Mouse (Mus musculus): ENCODE data around the gene Kdm8. TPM values are rescaled to one million over a fixed set of nuclear protein-coding genes. Genes with fewer than 3 reads are reported as not detected.

The Kdm8 gene
- polyA plus RNA-seq, 1 experiment from 2014 or later, result 5.2 TPM

DNA sequence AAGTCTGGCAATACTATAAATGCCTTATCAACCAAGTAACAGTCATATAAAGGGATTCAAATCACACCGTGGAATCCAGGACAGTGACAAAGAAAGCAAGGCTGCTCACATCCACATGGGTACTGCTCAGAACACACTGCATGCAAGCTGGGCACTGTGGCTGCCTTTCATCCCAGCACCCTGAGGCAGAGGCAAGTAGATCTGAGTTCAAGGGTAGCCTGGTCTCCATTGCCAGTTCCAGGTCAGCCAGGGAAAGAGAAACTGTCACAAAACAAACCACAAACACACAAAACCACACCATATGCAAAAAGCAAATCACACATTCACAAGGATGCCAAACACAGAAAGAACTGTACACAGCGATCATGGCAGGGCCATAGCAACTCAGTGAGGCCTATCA, 45.2 kb downstream of the Kdm8 start:
- 87% methylated on average over 2 of the region's 2 CpGs for WGBS
- H3K27ac ChIP-seq (ENCODE audit: low read depth, low read length), result no peak overlapping the region

DNA sequence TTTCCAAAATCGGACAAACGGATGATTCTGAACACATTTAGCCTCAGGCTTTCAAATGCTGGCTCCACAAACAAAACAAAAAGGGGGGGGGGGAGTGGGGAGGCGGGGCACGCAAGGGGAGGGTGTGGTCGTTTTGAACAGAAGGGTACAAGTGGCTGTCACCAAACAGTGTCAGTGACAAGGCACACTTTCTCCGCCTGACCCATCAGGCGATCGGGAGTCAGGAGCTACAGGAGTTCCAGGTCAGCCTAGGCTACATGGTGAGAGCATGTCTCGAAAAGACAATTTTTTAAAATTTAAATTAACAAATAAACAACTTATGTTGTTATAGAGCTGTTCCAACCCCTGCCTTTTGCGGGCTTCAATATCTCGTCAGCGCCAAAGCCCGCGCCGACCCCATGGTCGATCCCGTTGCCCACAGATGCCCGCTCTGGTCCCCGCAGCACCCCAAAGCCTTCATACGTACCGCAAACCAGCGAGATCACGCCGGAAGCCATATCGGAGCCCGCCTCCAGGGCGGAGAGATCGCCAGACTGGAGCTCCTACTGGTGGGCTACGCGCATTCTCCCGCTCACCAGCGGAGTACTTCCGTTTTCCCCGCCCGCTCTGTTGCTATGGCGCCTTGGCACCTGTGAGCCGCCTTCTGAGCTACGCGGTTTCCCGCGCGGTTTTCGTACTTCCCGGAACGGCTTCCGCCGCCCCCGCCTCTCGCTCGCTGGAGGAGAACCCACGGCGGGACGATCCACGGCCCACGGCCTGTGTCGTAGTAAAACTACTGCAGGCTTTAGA, 46.7 kb downstream of the Kdm8 start, which contains the start of gene Nsmce1:
TSS of gene Nsmce1 (minus strand) at position 650 of the 789 bp plus-strand sequence.
- peak within 1 kb of the TSS; percentile 75 for H3K4me2 ChIP-seq (ENCODE audit: low read length)
- peaks cover 14% of the 10 kb centered on the region for H3K4me1 ChIP-seq (ENCODE audit: control insufficient read depth, insufficient read depth, low read depth, low read length)
- no peaks in the 10 kb centered on the region for H3K27me3 ChIP-seq (replicated peaks; ENCODE audit: control insufficient read depth, insufficient read depth, low read length)
- peak within 1 kb of the TSS; percentile 82 for H3K9ac ChIP-seq (ENCODE audit: low read depth, low read length)
- H3K27ac ChIP-seq (ENCODE audit: low read depth, low read length), result peak within 1 kb of the TSS; percentile 90
- peak; percentile 99 for ATAC-seq
- WGBS, result under 1% methylated on average over 56 of the region's 56 CpGs
- peak within 1 kb of the TSS; percentile 65 for H3K4me3 ChIP-seq (ENCODE audit: low read length)
- H3K9me3 ChIP-seq (ENCODE audit: control insufficient read depth, low read length), result no peaks in the 10 kb centered on the region
- no peaks in the 10 kb centered on the region; the same call in 1 of the 2 replicates for H3K36me3 ChIP-seq (ENCODE audit: control insufficient read depth, insufficient read depth, low read length)

More for the DNA sequence above, 45.2 kb downstream of the Kdm8 start:
- H3K4me3 ChIP-seq (ENCODE audit: low read length), result no peak overlapping the region
- no peaks in the 10 kb centered on the region; the same call in 1 of the 2 replicates for H3K36me3 ChIP-seq (ENCODE audit: control insufficient read depth, insufficient read depth, low read length)
- peaks cover 14% of the 10 kb centered on the region for H3K4me1 ChIP-seq (ENCODE audit: control insufficient read depth, insufficient read depth, low read depth, low read length)
- H3K9ac ChIP-seq (ENCODE audit: low read depth, low read length), result 0 out of 2 replicates have a peak overlapping the region, but pooled peaks have one; percentile 1
- ATAC-seq, result no peak
- H3K27me3 ChIP-seq (replicated peaks; ENCODE audit: control insufficient read depth, insufficient read depth, low read length), result no peaks in the 10 kb centered on the region
- no peak overlapping the region for H3K4me2 ChIP-seq (ENCODE audit: low read length)
- H3K9me3 ChIP-seq (ENCODE audit: control insufficient read depth, low read length), result no peaks in the 10 kb centered on the region

DNA sequence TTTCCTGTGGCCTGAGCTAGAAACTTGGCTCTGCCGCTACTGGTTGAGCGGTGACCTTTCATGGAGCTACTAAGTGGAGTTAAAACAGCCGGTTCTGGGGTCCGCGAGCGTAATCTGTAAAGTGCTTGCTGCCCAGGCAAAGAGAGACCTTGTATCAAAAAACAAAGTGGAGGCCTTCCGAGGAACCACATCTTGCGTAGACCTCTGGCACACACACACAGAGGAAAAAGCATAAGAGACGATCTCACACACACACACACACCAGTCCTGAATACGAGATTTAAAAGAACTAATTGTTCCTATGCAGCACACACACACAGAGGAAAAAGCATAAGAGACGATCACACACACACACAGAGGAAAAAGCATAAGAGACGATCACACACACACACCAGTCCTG, 47.3 kb downstream of the Kdm8 start:
- no peaks in the 10 kb centered on the region for H3K9me3 ChIP-seq (ENCODE audit: control insufficient read depth, low read length)
- no peak; the same call in 1 of the 2 replicates for ATAC-seq
- H3K36me3 ChIP-seq (ENCODE audit: control insufficient read depth, insufficient read depth, low read length), result no peaks in the 10 kb centered on the region
- H3K27me3 ChIP-seq (replicated peaks; ENCODE audit: control insufficient read depth, insufficient read depth, low read length), result no peaks in the 10 kb centered on the region
- H3K9ac ChIP-seq (ENCODE audit: low read depth, low read length), result peak overlapping the region; percentile 82
- 15% methylated on average over 12 of the region's 12 CpGs for WGBS
- peak overlapping the region; percentile 65 for H3K4me3 ChIP-seq (ENCODE audit: low read length)
- peak overlapping the region; percentile 75 for H3K4me2 ChIP-seq (ENCODE audit: low read length)
- H3K4me1 ChIP-seq (ENCODE audit: control insufficient read depth, insufficient read depth, low read depth, low read length), result peaks cover 14% of the 10 kb centered on the region
- peak overlapping the region; percentile 90 for H3K27ac ChIP-seq (ENCODE audit: low read depth, low read length)

DNA sequence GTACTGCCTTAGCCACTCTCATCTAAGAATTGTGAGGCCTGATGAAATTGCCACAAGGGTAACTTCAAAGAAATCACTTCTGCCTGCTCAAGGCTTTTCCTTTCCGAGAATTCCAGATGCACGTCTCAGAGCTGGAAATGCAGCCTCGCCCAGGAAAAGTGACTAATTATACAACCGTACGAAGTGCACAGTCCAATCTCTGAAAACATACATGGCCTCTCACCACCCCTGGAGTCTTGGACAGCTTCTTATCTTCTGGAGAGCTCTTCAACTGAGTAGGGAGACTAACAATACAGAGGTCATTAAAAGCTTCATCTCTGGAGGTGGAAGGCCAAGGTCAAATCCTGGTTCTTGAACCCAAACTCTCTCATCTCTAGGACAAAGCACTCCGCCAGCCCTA, 48.1 kb downstream of the Kdm8 start:
- no peak overlapping the region for H3K4me2 ChIP-seq (ENCODE audit: low read length)
- H3K9ac ChIP-seq (ENCODE audit: low read depth, low read length), result no peak overlapping the region

DNA sequence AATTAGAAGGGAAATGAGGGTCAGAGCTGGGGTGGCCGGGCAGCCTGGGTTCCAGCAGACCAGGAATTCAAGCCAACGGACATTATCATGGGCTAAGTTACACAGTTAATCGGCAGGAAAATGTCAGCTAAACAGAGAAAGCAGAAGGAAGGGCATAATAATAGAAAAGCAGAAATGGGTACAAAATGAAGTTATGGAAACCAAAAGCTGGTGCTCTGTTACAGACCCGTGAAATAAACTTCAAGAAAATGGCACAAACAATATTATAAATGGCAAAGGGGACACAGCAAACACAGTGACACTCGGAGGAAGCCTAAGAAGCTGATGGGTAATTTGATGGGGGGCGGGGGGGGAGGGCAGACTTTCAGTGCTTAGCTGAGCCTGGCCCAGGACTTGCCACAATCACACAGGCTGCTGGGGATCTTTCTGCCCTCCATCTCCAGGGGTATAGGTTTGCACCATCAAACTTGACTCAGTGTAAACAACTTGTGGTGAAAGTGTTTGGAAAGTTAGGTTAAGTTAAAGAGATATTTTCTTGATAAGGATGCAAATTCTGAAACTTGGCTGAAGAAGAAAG, 51.5 kb downstream of the Kdm8 start:
- no peak overlapping the region for H3K27ac ChIP-seq (ENCODE audit: low read depth, low read length)
- no peaks in the 10 kb centered on the region for H3K9me3 ChIP-seq (ENCODE audit: control insufficient read depth, low read length)
- no peak overlapping the region for H3K9ac ChIP-seq (ENCODE audit: low read depth, low read length)
- no peaks in the 10 kb centered on the region for H3K36me3 ChIP-seq (ENCODE audit: control insufficient read depth, insufficient read depth, low read length)
- no peak overlapping the region for H3K4me2 ChIP-seq (ENCODE audit: low read length)
- H3K27me3 ChIP-seq (replicated peaks; ENCODE audit: control insufficient read depth, insufficient read depth, low read length), result no peaks in the 10 kb centered on the region
- WGBS, result 78% methylated on average over 6 of the region's 6 CpGs
- H3K4me1 ChIP-seq (ENCODE audit: control insufficient read depth, insufficient read depth, low read depth, low read length), result peaks cover 6% of the 10 kb centered on the region
- no peak overlapping the region for H3K4me3 ChIP-seq (ENCODE audit: low read length)
- ATAC-seq, result no peak

More for the DNA sequence above, 48.1 kb downstream of the Kdm8 start:
- 92% methylated on average over 6 of the region's 6 CpGs for WGBS
- Histone ChIP-seq H3K27me3 (replicated peaks; ENCODE audit: control insufficient read depth, insufficient read depth, low read length) (no peaks in the 10 kb centered on the region), H3K36me3 (ENCODE audit: control insufficient read depth, insufficient read depth, low read length) (no peaks in the 10 kb centered on the region), H3K4me3 (ENCODE audit: low read length) (no peak overlapping the region), H3K4me1 (ENCODE audit: control insufficient read depth, insufficient read depth, low read depth, low read length) (peaks cover 14% of the 10 kb centered on the region), H3K9me3 (ENCODE audit: control insufficient read depth, low read length) (no peaks in the 10 kb centered on the region), H3K27ac (ENCODE audit: low read depth, low read length) (no peak overlapping the region)
- no peak for ATAC-seq

DNA sequence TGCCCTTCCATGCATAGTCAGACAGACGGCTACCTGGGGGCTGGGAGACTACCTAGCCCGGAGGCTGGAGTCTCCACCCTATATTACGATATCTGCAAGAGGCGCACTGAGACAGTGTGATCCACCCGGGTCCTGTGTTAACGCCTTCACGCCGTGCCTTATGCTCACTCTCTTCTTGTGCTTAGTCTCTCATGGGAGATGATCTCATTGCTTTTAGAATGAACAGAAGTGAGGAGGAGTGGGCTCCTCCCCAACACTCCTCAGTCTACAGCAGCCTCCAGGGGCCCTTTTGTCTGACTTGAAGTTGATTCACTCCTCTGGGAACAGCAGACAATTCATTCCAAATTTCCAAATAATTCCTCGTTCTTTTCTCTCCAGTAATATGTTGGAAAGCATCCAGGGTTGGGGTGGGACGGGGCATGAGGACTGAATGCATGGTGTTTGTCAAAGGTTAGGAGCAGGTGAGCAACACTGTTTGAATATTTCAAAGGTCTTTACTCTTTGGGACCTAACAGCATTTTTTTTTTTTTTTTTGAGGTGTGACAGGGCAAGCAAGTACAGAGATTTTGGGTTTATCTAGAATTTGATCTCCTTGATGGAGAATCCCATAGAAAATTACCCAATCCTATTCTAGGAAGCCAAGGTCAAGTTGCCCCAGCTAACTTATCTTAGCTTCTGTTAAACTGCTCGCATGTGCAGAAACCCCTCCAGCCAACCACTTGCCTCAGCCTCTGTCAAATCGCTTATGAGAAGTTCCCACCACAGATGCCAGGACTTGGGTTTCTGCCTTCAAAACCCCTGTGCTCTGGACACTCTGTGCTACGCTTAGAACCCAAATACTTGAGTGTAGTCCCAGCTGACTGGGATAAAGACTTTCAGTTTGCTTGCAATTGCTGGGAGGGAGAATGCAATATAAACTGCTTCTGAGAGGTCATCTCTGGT, 55.7 kb downstream of the Kdm8 start:
- WGBS, result 74% methylated on average over 13 of the region's 13 CpGs
- Histone ChIP-seq H3K9ac (ENCODE audit: low read depth, low read length) (no peak overlapping the region), H3K27me3 (replicated peaks; ENCODE audit: control insufficient read depth, insufficient read depth, low read length) (no peaks in the 10 kb centered on the region), H3K9me3 (ENCODE audit: control insufficient read depth, low read length) (no peaks in the 10 kb centered on the region), H3K4me1 (ENCODE audit: control insufficient read depth, insufficient read depth, low read depth, low read length) (no peaks in the 10 kb centered on the region), H3K4me2 (ENCODE audit: low read length) (no peak overlapping the region), H3K36me3 (ENCODE audit: control insufficient read depth, insufficient read depth, low read length) (no peaks in the 10 kb centered on the region), H3K27ac (ENCODE audit: low read depth, low read length) (no peak overlapping the region), H3K4me3 (ENCODE audit: low read length) (no peak overlapping the region)
- ATAC-seq, result no peak

DNA sequence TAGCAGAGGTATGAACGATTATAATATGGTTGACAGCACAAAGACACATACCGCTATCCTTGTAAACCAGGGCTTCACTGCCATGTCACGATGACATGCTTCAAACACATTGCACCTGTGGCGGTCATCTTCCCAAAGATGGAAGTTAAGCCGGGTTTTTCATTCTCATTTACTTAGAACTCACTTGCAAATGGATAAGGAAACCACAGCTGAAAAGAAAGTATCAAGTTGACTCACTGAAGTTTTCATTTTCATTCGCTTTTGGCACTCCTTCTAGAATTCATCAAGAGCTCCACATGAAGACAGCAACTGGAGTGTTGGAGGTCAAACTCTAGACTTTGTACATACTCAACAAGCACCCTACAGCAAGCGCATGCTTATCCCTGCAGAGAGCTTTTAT, 56.4 kb downstream of the Kdm8 start:
- no peaks in the 10 kb centered on the region for H3K9me3 ChIP-seq (ENCODE audit: control insufficient read depth, low read length)
- H3K4me3 ChIP-seq (ENCODE audit: low read length), result no peak overlapping the region
- H3K36me3 ChIP-seq (ENCODE audit: control insufficient read depth, insufficient read depth, low read length), result no peaks in the 10 kb centered on the region
- H3K4me1 ChIP-seq (ENCODE audit: control insufficient read depth, insufficient read depth, low read depth, low read length), result no peaks in the 10 kb centered on the region
- H3K27ac ChIP-seq (ENCODE audit: low read depth, low read length), result no peak overlapping the region
- no peak for ATAC-seq
- no peak overlapping the region for H3K9ac ChIP-seq (ENCODE audit: low read depth, low read length)
- H3K4me2 ChIP-seq (ENCODE audit: low read length), result no peak overlapping the region
- 93% methylated on average over 7 of the region's 7 CpGs for WGBS
- no peaks in the 10 kb centered on the region for H3K27me3 ChIP-seq (replicated peaks; ENCODE audit: control insufficient read depth, insufficient read depth, low read length)

DNA sequence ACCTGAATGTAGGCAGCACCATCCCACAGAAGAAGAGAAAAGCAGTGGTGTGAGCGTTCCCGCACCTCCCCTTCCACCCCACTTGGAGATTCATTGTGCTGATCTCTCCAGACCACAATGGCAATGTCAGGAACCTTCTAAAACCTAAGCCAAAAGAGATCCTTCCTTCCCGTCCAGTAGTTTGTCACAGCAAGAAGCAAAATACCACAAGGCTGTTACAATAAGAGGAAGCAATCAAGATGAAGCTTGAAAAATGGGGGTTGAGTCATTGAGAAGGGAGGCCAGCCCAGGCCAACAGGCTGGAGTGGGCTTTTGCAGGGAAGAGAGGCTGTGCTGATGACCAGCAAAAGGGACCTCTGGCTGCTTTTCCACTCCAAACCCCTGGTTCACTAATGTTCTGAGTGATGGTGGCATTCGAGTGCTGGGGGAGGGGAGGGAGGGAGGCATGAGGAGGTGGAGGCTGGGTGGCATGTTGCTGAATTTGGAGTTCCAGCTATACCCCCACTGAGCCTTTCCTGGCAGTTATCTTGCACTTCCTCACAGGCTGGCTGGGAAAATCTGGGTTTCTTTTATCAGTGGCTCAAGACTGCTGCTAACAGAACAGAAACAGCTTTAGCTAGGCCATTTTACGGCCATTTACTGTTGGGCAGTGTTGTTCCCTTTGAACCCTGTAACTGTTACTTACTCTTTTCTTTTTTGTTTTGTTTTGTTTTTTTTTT, 59.1 kb downstream of the Kdm8 start:
- Histone ChIP-seq H3K9me3 (ENCODE audit: control insufficient read depth, low read length) (no peaks in the 10 kb centered on the region), H3K4me2 (ENCODE audit: low read length) (no peak overlapping the region), H3K36me3 (ENCODE audit: control insufficient read depth, insufficient read depth, low read length) (no peaks in the 10 kb centered on the region), H3K27ac (ENCODE audit: low read depth, low read length) (no peak overlapping the region), H3K4me1 (ENCODE audit: control insufficient read depth, insufficient read depth, low read depth, low read length) (no peaks in the 10 kb centered on the region), H3K4me3 (ENCODE audit: low read length) (no peak overlapping the region), H3K9ac (ENCODE audit: low read depth, low read length) (no peak overlapping the region), H3K27me3 (replicated peaks; ENCODE audit: control insufficient read depth, insufficient read depth, low read length) (no peaks in the 10 kb centered on the region)
- WGBS, result 84% methylated on average over 5 of the region's 5 CpGs
- no peak for ATAC-seq
